Mouse (Mus musculus) erythroblast, embryonic 14.5 days (primary cell): ENCODE results near the gene Rdx.

Source experiments
- GATA1 ChIP-seq: IDR thresholded peaks from 2 replicates; pipeline ENCODE4 v1.6.1; 2012; ENCODE audit warnings: low read length, inconsistent platforms, mixed read lengths
- TAL1 ChIP-seq: IDR thresholded peaks from 3 replicates; pipeline ENCODE4 v1.6.1; 2012; ENCODE audit warnings: low read length, inconsistent platforms, mixed read lengths

- TF ChIP-seq GATA1 (no peak), TAL1 (no peak)
These were observed 35.4 kb downstream of the Rdx start for GRCm38 (mm10) chr9:52082414-52082813.
